Mouse (Mus musculus): ENCODE results near the gene Adgre4. TPM values are rescaled to one million over a fixed set of nuclear protein-coding genes. Genes with fewer than 3 reads are reported as not detected.
"Not testable (repeated sequence)": the region's sequence is repeated elsewhere in the genome, so short reads cannot be mapped to it uniquely, and the experiment has no call there.

The Adgre4 gene
- polyA plus RNA-seq, 1 experiment from 2014 or later, result 0.56 TPM

GRCm38 (mm10) chr17:55751170-55751569, 1.4 kb downstream of the Adgre4 start:
- Histone ChIP-seq H3K4me3 (ENCODE audit: low read depth, low read length) (no peak overlapping the region), H3K9ac (replicated peaks; ENCODE audit: low read depth, low read length) (no peak overlapping the region), H3K27ac (ENCODE audit: low read length) (no peak overlapping the region), H3K36me3 (ENCODE audit: control insufficient read depth, insufficient read depth, low read length) (no peaks in the 10 kb centered on the region), H3K27me3 (ENCODE audit: control insufficient read depth, insufficient read depth, low read length) (no peaks in the 10 kb centered on the region), H3K4me2 (replicated peaks; ENCODE audit: low read depth, low read length) (no peak overlapping the region), H3K9me3 (ENCODE audit: control insufficient read depth, low read depth, low read length) (no peaks in the 10 kb centered on the region), H3K4me1 (ENCODE audit: control insufficient read depth, insufficient read depth, low read length) (no peaks in the 10 kb centered on the region)
- WGBS, result 78% methylated on average over 2 of the region's 2 CpGs
- ATAC-seq (ENCODE audit: insufficient number of reproducible peaks, insufficient read depth, low FRiP score, low read depth), result no peak

GRCm38 (mm10) chr17:55813642-55814041, 63.9 kb downstream of the Adgre4 start:
- Histone ChIP-seq H3K9me3 (ENCODE audit: control insufficient read depth, low read depth, low read length) (no peaks in the 10 kb centered on the region), H3K27me3 (ENCODE audit: control insufficient read depth, insufficient read depth, low read length) (no peaks in the 10 kb centered on the region), H3K4me1 (ENCODE audit: control insufficient read depth, insufficient read depth, low read length) (no peaks in the 10 kb centered on the region), H3K4me3 (ENCODE audit: low read depth, low read length) (no peak overlapping the region), H3K36me3 (ENCODE audit: control insufficient read depth, insufficient read depth, low read length) (no peaks in the 10 kb centered on the region), H3K27ac (ENCODE audit: low read length) (no peak overlapping the region), H3K9ac (replicated peaks; ENCODE audit: low read depth, low read length) (no peak overlapping the region), H3K4me2 (replicated peaks; ENCODE audit: low read depth, low read length) (no peak overlapping the region)
- no peak for ATAC-seq (ENCODE audit: insufficient number of reproducible peaks, insufficient read depth, low FRiP score, low read depth)

GRCm38 (mm10) chr17:55816853-55817252, 67.1 kb downstream of the Adgre4 start:
- 88% methylated on average over 4 of the region's 4 CpGs for whole genome bisulfite sequencing
- H3K36me3 ChIP-seq (ENCODE audit: control insufficient read depth, insufficient read depth, low read length), result no peaks in the 10 kb centered on the region

GRCm38 (mm10) chr17:55821566-55821965, 71.8 kb downstream of the Adgre4 start:
- no peaks in the 10 kb centered on the region for H3K36me3 ChIP-seq (ENCODE audit: control insufficient read depth, insufficient read depth, low read length)
- H3K4me3 ChIP-seq (ENCODE audit: low read depth, low read length), result no peak overlapping the region
- no peaks in the 10 kb centered on the region for H3K4me1 ChIP-seq (ENCODE audit: control insufficient read depth, insufficient read depth, low read length)
- no peaks in the 10 kb centered on the region for H3K27me3 ChIP-seq (ENCODE audit: control insufficient read depth, insufficient read depth, low read length)
- no peak overlapping the region for H3K27ac ChIP-seq (ENCODE audit: low read length)
- 82% methylated on average over 1 of the region's 1 CpGs for WGBS
- no peaks in the 10 kb centered on the region for H3K9me3 ChIP-seq (ENCODE audit: control insufficient read depth, low read depth, low read length)
- H3K9ac ChIP-seq (replicated peaks; ENCODE audit: low read depth, low read length), result no peak overlapping the region
- no peak overlapping the region for H3K4me2 ChIP-seq (replicated peaks; ENCODE audit: low read depth, low read length)
- ATAC-seq (ENCODE audit: insufficient number of reproducible peaks, insufficient read depth, low FRiP score, low read depth), result no peak

More at GRCm38 (mm10) chr17:55816853-55817252, 67.1 kb downstream of the Adgre4 start:
- Histone ChIP-seq H3K27ac (ENCODE audit: low read length) (no peak overlapping the region), H3K4me1 (ENCODE audit: control insufficient read depth, insufficient read depth, low read length) (no peaks in the 10 kb centered on the region), H3K9me3 (ENCODE audit: control insufficient read depth, low read depth, low read length) (no peaks in the 10 kb centered on the region), H3K9ac (replicated peaks; ENCODE audit: low read depth, low read length) (no peak overlapping the region), H3K4me2 (replicated peaks; ENCODE audit: low read depth, low read length) (no peak overlapping the region), H3K4me3 (ENCODE audit: low read depth, low read length) (no peak overlapping the region), H3K27me3 (ENCODE audit: control insufficient read depth, insufficient read depth, low read length) (no peaks in the 10 kb centered on the region)
- ATAC-seq (ENCODE audit: insufficient number of reproducible peaks, insufficient read depth, low FRiP score, low read depth), result no peak

- Histone ChIP-seq H3K36me3 (ENCODE audit: control insufficient read depth, insufficient read depth, low read length) (no peaks in the 10 kb centered on the region), H3K4me3 (ENCODE audit: low read depth, low read length) (no peak overlapping the region), H3K9me3 (ENCODE audit: control insufficient read depth, low read depth, low read length) (no peaks in the 10 kb centered on the region), H3K27me3 (ENCODE audit: control insufficient read depth, insufficient read depth, low read length) (no peaks in the 10 kb centered on the region), H3K27ac (ENCODE audit: low read length) (no peak overlapping the region), H3K4me2 (replicated peaks; ENCODE audit: low read depth, low read length) (no peak overlapping the region), H3K9ac (replicated peaks; ENCODE audit: low read depth, low read length) (no peak overlapping the region), H3K4me1 (ENCODE audit: control insufficient read depth, insufficient read depth, low read length) (no peaks in the 10 kb centered on the region)
- ATAC-seq (ENCODE audit: insufficient number of reproducible peaks, insufficient read depth, low FRiP score, low read depth), result no peak
- 92% methylated on average over 4 of the region's 4 CpGs for WGBS
Measured at GRCm38 (mm10) chr17:55843067-55843466, 93.3 kb downstream of the Adgre4 start.

GRCm38 (mm10) chr17:55877184-55877583, 127.4 kb downstream of the Adgre4 start:
- H3K27me3 ChIP-seq (ENCODE audit: control insufficient read depth, insufficient read depth, low read length), result no peaks in the 10 kb centered on the region
- no peak for ATAC-seq (ENCODE audit: insufficient number of reproducible peaks, insufficient read depth, low FRiP score, low read depth)
- H3K4me1 ChIP-seq (ENCODE audit: control insufficient read depth, insufficient read depth, low read length), result 0 out of 2 replicates have a peak, but pooled peaks cover 4% of the 10 kb centered on the region
- peak overlapping the region; percentile 52; the same call in 1 of the 2 replicates for H3K4me2 ChIP-seq (replicated peaks; ENCODE audit: low read depth, low read length)
- WGBS, result 87% methylated on average over 4 of the region's 4 CpGs
- no peaks in the 10 kb centered on the region for H3K36me3 ChIP-seq (ENCODE audit: control insufficient read depth, insufficient read depth, low read length)
- H3K9ac ChIP-seq (replicated peaks; ENCODE audit: low read depth, low read length), result no peak overlapping the region
- no peak overlapping the region for H3K27ac ChIP-seq (ENCODE audit: low read length)
- H3K4me3 ChIP-seq (ENCODE audit: low read depth, low read length), result no peak overlapping the region
- H3K9me3 ChIP-seq (ENCODE audit: control insufficient read depth, low read depth, low read length), result no peaks in the 10 kb centered on the region

GRCm38 (mm10) chr17:55878282-55878635, 128.5 kb downstream of the Adgre4 start:
- not testable (repeated sequence) for H3K36me3 ChIP-seq (ENCODE audit: control insufficient read depth, insufficient read depth, low read length); H3K27me3 ChIP-seq (ENCODE audit: control insufficient read depth, insufficient read depth, low read length); ATAC-seq (ENCODE audit: insufficient number of reproducible peaks, insufficient read depth, low FRiP score, low read depth); H3K4me1 ChIP-seq (ENCODE audit: control insufficient read depth, insufficient read depth, low read length); H3K9me3 ChIP-seq (ENCODE audit: control insufficient read depth, low read depth, low read length)
- Histone ChIP-seq H3K4me3 (ENCODE audit: low read depth, low read length) (peak overlapping the region; percentile 39), H3K4me2 (replicated peaks; ENCODE audit: low read depth, low read length) (peak overlapping the region; percentile 52), H3K9ac (replicated peaks; ENCODE audit: low read depth, low read length) (peak overlapping the region; percentile 46), H3K27ac (ENCODE audit: low read length) (peak overlapping the region; percentile 84; the same call in 1 of the 2 replicates)
- 0% methylated on average over 6 of the region's 8 CpGs for WGBS

- not testable (repeated sequence) for H3K4me1 ChIP-seq (ENCODE audit: control insufficient read depth, insufficient read depth, low read length)
- WGBS, result 0% methylated on average over 32 of the region's 53 CpGs
Measured at GRCm38 (mm10) chr17:55878636-55879369, 129.0 kb downstream of the Adgre4 start, which contains the start of gene Zfp119a. Gene Zfp119a, minus strand, starts transcription at chr17:55878930.

GRCm38 (mm10) chr17:55883631-55884030, 133.8 kb downstream of the Adgre4 start:
- H3K27me3 ChIP-seq (ENCODE audit: control insufficient read depth, insufficient read depth, low read length), result no peaks in the 10 kb centered on the region
- 55% methylated on average over 2 of the region's 2 CpGs for WGBS
- no peaks in the 10 kb centered on the region for H3K4me1 ChIP-seq (ENCODE audit: control insufficient read depth, insufficient read depth, low read length)
- no peaks in the 10 kb centered on the region for H3K9me3 ChIP-seq (ENCODE audit: control insufficient read depth, low read depth, low read length)
- no peak for ATAC-seq (ENCODE audit: insufficient number of reproducible peaks, insufficient read depth, low FRiP score, low read depth)
- H3K36me3 ChIP-seq (ENCODE audit: control insufficient read depth, insufficient read depth, low read length), result no peaks in the 10 kb centered on the region
- no peak overlapping the region for H3K27ac ChIP-seq (ENCODE audit: low read length)
- H3K9ac ChIP-seq (replicated peaks; ENCODE audit: low read depth, low read length), result no peak overlapping the region
- no peak overlapping the region for H3K4me3 ChIP-seq (ENCODE audit: low read depth, low read length)
- H3K4me2 ChIP-seq (replicated peaks; ENCODE audit: low read depth, low read length), result no peak overlapping the region

More at GRCm38 (mm10) chr17:55878636-55879369, 129.0 kb downstream of the Adgre4 start, which contains the start of gene Zfp119a:
- H3K9me3 ChIP-seq (ENCODE audit: control insufficient read depth, low read depth, low read length); H3K27me3 ChIP-seq (ENCODE audit: control insufficient read depth, insufficient read depth, low read length); H3K36me3 ChIP-seq (ENCODE audit: control insufficient read depth, insufficient read depth, low read length): not testable (repeated sequence)
- peak within 1 kb of the TSS; percentile 52 for H3K4me2 ChIP-seq (replicated peaks; ENCODE audit: low read depth, low read length)
- peak within 1 kb of the TSS; percentile 84; the same call in 1 of the 2 replicates for H3K27ac ChIP-seq (ENCODE audit: low read length)
- peak within 1 kb of the TSS; percentile 39 for H3K4me3 ChIP-seq (ENCODE audit: low read depth, low read length)
- peak; percentile 99 for ATAC-seq (ENCODE audit: insufficient number of reproducible peaks, insufficient read depth, low FRiP score, low read depth)
- peak within 1 kb of the TSS; percentile 46 for H3K9ac ChIP-seq (replicated peaks; ENCODE audit: low read depth, low read length)

Measured in stomach, embryonic 14.5 days (tissue).